Mouse (Mus musculus) C2C12 (cell line): ENCODE data around the gene Gm9936. TPM values are rescaled to one million over a fixed set of nuclear protein-coding genes. Genes with fewer than 3 reads are reported as not detected.
"Not testable (repeated sequence)": the region's sequence is repeated elsewhere in the genome, so short reads cannot be mapped to it uniquely, and the experiment has no call there.

ENCODE experiments used
- H3K27me3 ChIP-seq: one replicate; pipeline ENCODE4 v1.6.1; 2011; ENCODE audit not compliant: control insufficient read depth, insufficient read depth, insufficient read length
- H3K36me3 ChIP-seq: one replicate; pipeline ENCODE4 v1.6.1; 2011; ENCODE audit not compliant: control insufficient read depth, insufficient read depth
- H3K4me3 ChIP-seq: one replicate; pipeline ENCODE4 v1.5.1; 2011; ENCODE audit warnings: mild to moderate bottlenecking, control low read depth; ENCODE audit not compliant: poor library complexity, insufficient read depth, severe bottlenecking
- H3K79me2 ChIP-seq: one replicate; pipeline ENCODE4 v1.6.1; 2011; ENCODE audit not compliant: control insufficient read depth, insufficient read depth
- H3K79me3 ChIP-seq: one replicate; pipeline ENCODE4 v1.6.1; 2011; ENCODE audit warnings: low read depth, control low read depth
- H3ac ChIP-seq: one replicate; pipeline ENCODE3; 2011; ENCODE audit warnings: low read depth; ENCODE audit not compliant: control insufficient read depth, insufficient read length
- CEBPB ChIP-seq: IDR thresholded peaks from one replicate; pipeline ENCODE4 v1.6.1; 2011; ENCODE audit warnings: low read depth, mild to moderate bottlenecking, control low read depth, moderate library complexity
- CTCF ChIP-seq: IDR thresholded peaks from one replicate; pipeline ENCODE4 v1.5.1; 2011; ENCODE audit not compliant: control insufficient read depth, insufficient read depth, insufficient read length
- FOSL1 ChIP-seq: IDR thresholded peaks from one replicate; pipeline ENCODE4 v1.8.0; 2011; ENCODE audit warnings: mild to moderate bottlenecking, low read length; ENCODE audit not compliant: poor library complexity, insufficient read depth, severe bottlenecking
- MAX ChIP-seq: IDR thresholded peaks from one replicate; pipeline ENCODE4 v1.6.1; 2011; ENCODE audit warnings: mild to moderate bottlenecking, control low read depth
- MYOD1 ChIP-seq: IDR thresholded peaks from one replicate; pipeline ENCODE4 v1.6.1; 2011; ENCODE audit warnings: low read depth; ENCODE audit not compliant: control insufficient read depth, insufficient read length
- MYOG ChIP-seq: IDR thresholded peaks from one replicate; pipeline ENCODE4 v1.6.1; 2011; ENCODE audit not compliant: control insufficient read depth, insufficient read length; ENCODE audit errors: extremely low read depth
- USF1 ChIP-seq: IDR thresholded peaks from one replicate; pipeline ENCODE4 v1.6.1; 2011; ENCODE audit warnings: low read depth, mild to moderate bottlenecking, control low read depth, moderate library complexity
- polyA plus RNA-seq: library from polyadenylated mRNA; unstranded; fragments of >200 nt; fragmentation: generic; extraction: Trizol; gene quantifications from one replicate; pipeline ENCODE4 v1.2.1, GENCODE M21; 2012; ENCODE audit warnings: missing spikeins

Gene Gm9936
- polyA plus RNA-seq, 1 experiment: not detected

- no peaks in the 10 kb centered on the region for H3K79me2 ChIP-seq
- TF ChIP-seq MAX (no peak), USF1 (no peak), MYOD1 (no peak), FOSL1 (no peak), MYOG (no peak), CTCF (no peak), CEBPB (no peak)
- no peaks in the 10 kb centered on the region for H3K27me3 ChIP-seq
- H3K36me3 ChIP-seq: no peaks in the 10 kb centered on the region
- H3K79me3 ChIP-seq: no peaks in the 10 kb centered on the region
- H3K4me3 ChIP-seq: no peak overlapping the region
- no peak overlapping the region for H3ac ChIP-seq
Measured at GRCm38 (mm10) chr5:114888995-114889394, 30.5 kb upstream of the Gm9936 start.

GRCm38 (mm10) chr5:114886801-114887200 lies 28.3 kb upstream of the Gm9936 start:
- H3K79me2 ChIP-seq: no peaks in the 10 kb centered on the region
- H3K36me3 ChIP-seq: no peaks in the 10 kb centered on the region
- no peaks in the 10 kb centered on the region for H3K27me3 ChIP-seq
- no peak overlapping the region for H3ac ChIP-seq
- TF ChIP-seq CEBPB (no peak), FOSL1 (no peak), CTCF (no peak), MAX (no peak), MYOD1 (no peak), USF1 (no peak), MYOG (no peak)
- no peak overlapping the region for H3K4me3 ChIP-seq
- H3K79me3 ChIP-seq: no peaks in the 10 kb centered on the region

GRCm38 (mm10) chr5:114883022-114883421 lies 24.5 kb upstream of the Gm9936 start:
- Histone ChIP-seq H3K4me3 (no peak overlapping the region), H3K36me3 (no peaks in the 10 kb centered on the region), H3K27me3 (peaks cover 15% of the 10 kb centered on the region), H3K79me2 (no peaks in the 10 kb centered on the region), H3K79me3 (no peaks in the 10 kb centered on the region), H3ac (no peak overlapping the region)
- TF ChIP-seq USF1: no peak
- TF ChIP-seq CEBPB: no peak
- no peak for TF ChIP-seq MYOG
- no peak for TF ChIP-seq MAX
- no peak for TF ChIP-seq FOSL1
- no peak for TF ChIP-seq MYOD1
- TF ChIP-seq CTCF: no peak

- H3K27me3 ChIP-seq: peaks cover 15% of the 10 kb centered on the region
- not testable (repeated sequence) for H3K79me2 ChIP-seq, H3K4me3 ChIP-seq, H3K36me3 ChIP-seq, H3K79me3 ChIP-seq, H3ac ChIP-seq
Measured at GRCm38 (mm10) chr5:114882319-114882718, 23.8 kb upstream of the Gm9936 start.

- no peak overlapping the region for H3K4me3 ChIP-seq
- H3K79me3 ChIP-seq: no peaks in the 10 kb centered on the region
- no peaks in the 10 kb centered on the region for H3K36me3 ChIP-seq
- TF ChIP-seq MAX (no peak), MYOG (no peak), FOSL1 (no peak), CEBPB (no peak), USF1 (no peak), MYOD1 (no peak), CTCF (no peak)
- H3K79me2 ChIP-seq: no peaks in the 10 kb centered on the region
- H3K27me3 ChIP-seq: peaks cover 24% of the 10 kb centered on the region
- no peak overlapping the region for H3ac ChIP-seq
Measured at GRCm38 (mm10) chr5:114879399-114879798, 20.9 kb upstream of the Gm9936 start.

- Histone ChIP-seq H3ac (no peak overlapping the region), H3K79me2 (no peaks in the 10 kb centered on the region), H3K79me3 (no peaks in the 10 kb centered on the region), H3K27me3 (peaks cover 43% of the 10 kb centered on the region), H3K4me3 (no peak overlapping the region), H3K36me3 (no peaks in the 10 kb centered on the region)
- TF ChIP-seq MAX: no peak
- TF ChIP-seq FOSL1: no peak
- no peak for TF ChIP-seq MYOG
- no peak for TF ChIP-seq MYOD1
- no peak for TF ChIP-seq CTCF
- no peak for TF ChIP-seq USF1
- no peak for TF ChIP-seq CEBPB
Measured at GRCm38 (mm10) chr5:114877487-114877886, 19.0 kb upstream of the Gm9936 start.
